Mouse (Mus musculus) G1E (cell line): ENCODE measurements around the gene Robo2. TPM values are rescaled to one million over a fixed set of nuclear protein-coding genes. Genes with fewer than 3 reads are reported as not detected.

Experiments
- ATAC-seq: 2 replicates; pipeline ENCODE4 v1.8.0; 2016; ENCODE audit warnings: mild to moderate bottlenecking; ENCODE audit not compliant: insufficient number of reproducible peaks, poor library complexity, low FRiP score, severe bottlenecking; ENCODE audit errors: extremely low read depth
- DNase-seq: peaks from one replicate; pipeline ENCODE4 v3.0.0; 2012; ENCODE audit warnings: low spot score
- H3K27me3 ChIP-seq: 2 replicates; pipeline ENCODE4 v1.6.1; 2012; ENCODE audit warnings: mild to moderate bottlenecking, low read length, inconsistent platforms; ENCODE audit not compliant: insufficient read depth
- H3K36me3 ChIP-seq: replicated peaks from 2 replicates; pipeline ENCODE3; 2012; ENCODE audit warnings: mild to moderate bottlenecking, inconsistent platforms
- H3K4me1 ChIP-seq: 2 replicates; pipeline ENCODE4 v1.6.1; 2012; ENCODE audit warnings: low read depth, low read length, inconsistent platforms, mixed read lengths; ENCODE audit not compliant: insufficient read depth
- H3K4me3 ChIP-seq: 2 replicates; pipeline ENCODE4 v1.5.1; 2012; ENCODE audit warnings: low read depth, mild to moderate bottlenecking, inconsistent platforms, low read length, moderate library complexity, mixed read lengths
- H3K9me3 ChIP-seq: replicated peaks from 2 replicates; pipeline ENCODE4 v1.6.1; 2012; ENCODE audit warnings: inconsistent platforms
- CTCF ChIP-seq: IDR thresholded peaks from 2 replicates; pipeline ENCODE4 v1.5.1; 2012; ENCODE audit warnings: low read depth, low read length, inconsistent platforms, mixed read lengths
- GATA1 ChIP-seq: IDR thresholded peaks from 2 replicates; pipeline ENCODE4 v1.6.1; 2012; ENCODE audit warnings: borderline replicate concordance, low read length, inconsistent platforms, mixed read lengths
- GATA2 ChIP-seq: IDR thresholded peaks from 2 replicates; pipeline ENCODE4 v1.6.1; 2012; ENCODE audit warnings: low read depth, low read length, inconsistent platforms, borderline replicate concordance
- POLR2AphosphoS5 ChIP-seq: IDR thresholded peaks from 2 replicates; pipeline ENCODE4 v1.6.1; 2012; ENCODE audit warnings: low read depth, low read length, inconsistent platforms; ENCODE audit not compliant: insufficient replicate concordance
- TAL1 ChIP-seq: conservative IDR thresholded peaks from 2 replicates; pipeline ENCODE4 v1.6.1; 2012; ENCODE audit warnings: low read depth, low read length, inconsistent platforms, mixed read lengths
- polyA plus RNA-seq: library from polyadenylated mRNA; stranded (reverse); fragments of >175 nt; gene quantifications from 2 replicates; pipeline ENCODE4 v1.2.3, GENCODE M21; 2012
- total RNA-seq, 2 experiments: library from RNA; stranded (forward) in 1 of 2; stranded (reverse) in 1 of 2; fragments of 200-1000 nt in 1 of 2; fragments of >200 nt in 1 of 2; fragmentation: Nextera tagmentation in 1 of 2; gene quantifications; 2 replicates each; pipeline ENCODE4 v1.2.3; 2014 to 2017

The Robo2 gene
- total and polyA plus RNA-seq, 3 experiments = 0.44 TPM; not detected in 2

- Histone ChIP-seq H3K36me3 (no peaks in the 10 kb centered on the region), H3K4me3 (no peak overlapping the region), H3K9me3 (no peaks in the 10 kb centered on the region), H3K4me1 (no peaks in the 10 kb centered on the region), H3K27me3 (no peaks in the 10 kb centered on the region)
- ATAC-seq (no peak), DNase-seq (no peak)
- no peak for TF ChIP-seq CTCF
- TF ChIP-seq POLR2AphosphoS5 = no peak
- no peak for TF ChIP-seq GATA1
- no peak for TF ChIP-seq TAL1
Measured at GRCm38 (mm10) chr16:74395678-74396077, 15.9 kb downstream of the Robo2 start.

GRCm38 (mm10) chr16:74379458-74379857 lies 32.2 kb downstream of the Robo2 start:
- DNase-seq = no peak
- no peak for ATAC-seq
- Histone ChIP-seq H3K36me3 (no peaks in the 10 kb centered on the region), H3K27me3 (no peaks in the 10 kb centered on the region), H3K4me3 (no peak overlapping the region), H3K4me1 (no peaks in the 10 kb centered on the region), H3K9me3 (peaks cover 2% of the 10 kb centered on the region; the same call in 1 of the 2 replicates)
- no peak for TF ChIP-seq CTCF

GRCm38 (mm10) chr16:74375342-74375940 lies 36.2 kb downstream of the Robo2 start:
- Histone ChIP-seq H3K9me3 (peaks cover 2% of the 10 kb centered on the region; the same call in 1 of the 2 replicates), H3K27me3 (no peaks in the 10 kb centered on the region), H3K4me3 (no peak overlapping the region), H3K4me1 (no peaks in the 10 kb centered on the region), H3K36me3 (no peaks in the 10 kb centered on the region)
- ATAC-seq (no peak), DNase-seq (no peak)
- TF ChIP-seq GATA2 (no peak), CTCF (no peak), TAL1 (no peak), GATA1 (no peak), POLR2AphosphoS5 (no peak)

- H3K27me3 ChIP-seq = no peaks in the 10 kb centered on the region
- TF ChIP-seq TAL1 (no peak), POLR2AphosphoS5 (no peak), GATA2 (no peak), GATA1 (no peak), CTCF (no peak)
- H3K4me3 ChIP-seq = no peak overlapping the region
- DNase-seq (no peak), ATAC-seq (no peak)
- no peaks in the 10 kb centered on the region for H3K36me3 ChIP-seq
- peaks cover 2% of the 10 kb centered on the region; the same call in 1 of the 2 replicates for H3K9me3 ChIP-seq
- no peaks in the 10 kb centered on the region for H3K4me1 ChIP-seq
Measured at GRCm38 (mm10) chr16:74374540-74374939, 37.1 kb downstream of the Robo2 start.

- H3K9me3 ChIP-seq = peaks cover 2% of the 10 kb centered on the region; the same call in 1 of the 2 replicates
- no peak for DNase-seq
Measured at GRCm38 (mm10) chr16:74373407-74373806, 38.2 kb downstream of the Robo2 start.

GRCm38 (mm10) chr16:74372876-74373275 lies 38.7 kb downstream of the Robo2 start:
- DNase-seq (no peak), ATAC-seq (no peak)
- TF ChIP-seq CTCF (no peak), TAL1 (no peak), POLR2AphosphoS5 (no peak), GATA2 (no peak), GATA1 (no peak)
- no peaks in the 10 kb centered on the region for H3K27me3 ChIP-seq
- H3K9me3 ChIP-seq = peaks cover 2% of the 10 kb centered on the region; the same call in 1 of the 2 replicates
- no peaks in the 10 kb centered on the region for H3K36me3 ChIP-seq
- no peak overlapping the region for H3K4me3 ChIP-seq
- no peaks in the 10 kb centered on the region for H3K4me1 ChIP-seq

More at GRCm38 (mm10) chr16:74373407-74373806, 38.2 kb downstream of the Robo2 start:
- ATAC-seq = no peak
- Histone ChIP-seq H3K36me3 (no peaks in the 10 kb centered on the region), H3K4me1 (no peaks in the 10 kb centered on the region), H3K27me3 (no peaks in the 10 kb centered on the region), H3K4me3 (no peak overlapping the region)
- TF ChIP-seq CTCF = no peak

- Histone ChIP-seq H3K4me1 (no peaks in the 10 kb centered on the region), H3K27me3 (no peaks in the 10 kb centered on the region), H3K9me3 (0 out of 2 replicates have a peak, but pooled peaks cover 9% of the 10 kb centered on the region), H3K4me3 (no peak overlapping the region), H3K36me3 (no peaks in the 10 kb centered on the region)
- no peak for ATAC-seq
- TF ChIP-seq GATA1 = no peak
- no peak for TF ChIP-seq TAL1
- TF ChIP-seq CTCF = no peak
- no peak for TF ChIP-seq POLR2AphosphoS5
- no peak for TF ChIP-seq GATA2
- DNase-seq = no peak
Measured at GRCm38 (mm10) chr16:74348437-74348836, 63.2 kb downstream of the Robo2 start.
